Mouse (Mus musculus): ENCODE measurements around the gene Lce3c. TPM values are rescaled to one million over a fixed set of nuclear protein-coding genes. Genes with fewer than 3 reads are reported as not detected.

Gene Lce3c
- polyA plus RNA-seq (2015; fragmentation: Nextera tagmentation; extraction: Ambion mirVana) = 5.1 TPM in 1 of 2 replicates, not detected in the other

GRCm38 (mm10) chr3:92944186-92944585, at the start of gene Lce3c:
Gene Lce3c (plus strand): TSS chr3:92944486.

DNA sequence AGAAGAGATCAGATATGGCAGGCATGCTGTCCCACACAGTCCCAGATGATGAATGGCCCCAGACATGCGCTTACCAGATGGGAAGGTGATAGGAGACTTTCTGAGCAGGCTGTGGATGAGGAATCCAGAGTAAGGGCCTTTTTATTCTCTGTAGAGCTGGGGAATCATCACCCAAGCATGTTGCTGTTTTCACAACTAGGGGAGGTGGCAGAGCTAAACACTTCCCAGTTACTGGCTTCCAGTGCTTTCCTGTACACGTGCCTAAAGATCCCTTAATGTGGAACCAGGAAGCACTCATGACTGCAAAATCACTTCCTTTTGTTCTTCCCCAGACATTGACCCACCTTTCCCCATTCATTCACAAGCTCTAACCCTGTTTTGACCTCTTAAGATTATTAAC, 18.2 kb upstream of the Lce3c start, which contains the start of gene Lce3a:
Lce3a (minus strand) TSS at position 101 of the 400 bp plus-strand sequence.

GRCm38 (mm10) chr3:92932679-92933078, 11.6 kb upstream of the Lce3c start, which contains the start of gene Lce3b:
Gene Lce3b (plus strand): TSS chr3:92932979.

GRCm38 (mm10) chr3:92957090-92957489, 12.8 kb downstream of the Lce3c start, which contains the start of gene Lce3d:
Gene Lce3d (plus strand): TSS chr3:92957390.

DNA sequence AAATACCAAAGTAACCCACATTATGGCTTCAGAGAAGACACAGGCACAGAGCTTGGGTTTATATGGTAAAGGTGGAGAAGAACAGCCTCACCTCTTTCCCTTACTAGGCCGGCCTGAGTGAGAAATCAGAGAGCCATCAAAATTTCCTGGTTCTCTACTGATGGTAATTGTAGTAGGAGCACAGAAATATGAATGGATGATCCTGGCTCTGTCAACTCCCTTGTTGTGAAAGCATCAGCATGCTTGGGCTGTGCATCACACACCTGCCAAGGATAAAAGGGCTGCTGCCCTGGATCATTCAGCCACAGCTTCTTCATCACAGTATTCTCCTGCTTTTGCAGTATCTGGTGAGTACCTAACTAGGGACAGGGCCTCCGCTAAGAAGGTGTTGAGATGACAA, 22.5 kb downstream of the Lce3c start, which contains the start of gene Lce3e:
Lce3e (plus strand) TSS at position 301 of the 400 bp plus-strand sequence.

GRCm38 (mm10) chr3:92991926-92992325, 47.6 kb downstream of the Lce3c start, which contains the start of gene Lce3f:
Gene Lce3f (plus strand): TSS chr3:92992226.

Other genes starting within 250 kb of the Lce3c start
- gene Lce1e, start 235.4 kb upstream of the Lce3c start, polyA plus RNA-seq (2015; fragmentation: Nextera tagmentation; extraction: Ambion mirVana) = 1.1 TPM in 1 of 2 replicates, not detected in the other
- gene Lce1f, start 224.1 kb upstream of the Lce3c start, polyA plus RNA-seq (2015; fragmentation: Nextera tagmentation; extraction: Ambion mirVana) = 1.1 TPM in 1 of 2 replicates, not detected in the other
- gene Gm38119, start 205.4 kb upstream of the Lce3c start, polyA plus RNA-seq (2015; fragmentation: Nextera tagmentation; extraction: Ambion mirVana) = not detected in 2 replicates
- gene Lce1g, start 192.1 kb upstream of the Lce3c start, polyA plus RNA-seq (2015; fragmentation: Nextera tagmentation; extraction: Ambion mirVana) = not detected in 2 replicates
- gene Lce1h, start 179.4 kb upstream of the Lce3c start, polyA plus RNA-seq (2015; fragmentation: Nextera tagmentation; extraction: Ambion mirVana) = 0.93 TPM in 1 of 2 replicates, not detected in the other
- not detected in 2 replicates for gene Lce1i, start 165.6 kb upstream of the Lce3c start, polyA plus RNA-seq (2015; fragmentation: Nextera tagmentation; extraction: Ambion mirVana)
- gene Lce1j, start 154.0 kb upstream of the Lce3c start, polyA plus RNA-seq (2015; fragmentation: Nextera tagmentation; extraction: Ambion mirVana) = 0.61 TPM in 1 of 2 replicates, not detected in the other
- gene Lce1k, start 136.6 kb upstream of the Lce3c start, polyA plus RNA-seq (2015; fragmentation: Nextera tagmentation; extraction: Ambion mirVana) = not detected in 2 replicates
- 0.09 TPM in 1 of 2 replicates, not detected in the other for gene Kprp, start 117.2 kb upstream of the Lce3c start, polyA plus RNA-seq (2015; fragmentation: Nextera tagmentation; extraction: Ambion mirVana)
- 1.2 TPM in 1 of 2 replicates, not detected in the other for gene Lce1l, start 93.2 kb upstream of the Lce3c start, polyA plus RNA-seq (2015; fragmentation: Nextera tagmentation; extraction: Ambion mirVana)
- 0.24 TPM in 1 of 2 replicates, not detected in the other for gene 2310050C09Rik, start 74.3 kb upstream of the Lce3c start, polyA plus RNA-seq (2015; fragmentation: Nextera tagmentation; extraction: Ambion mirVana)
- 1.8 TPM in 1 of 2 replicates, not detected in the other for gene Lce3a, start 18.3 kb upstream of the Lce3c start, polyA plus RNA-seq (2015; fragmentation: Nextera tagmentation; extraction: Ambion mirVana)
- 1.2 TPM in 1 of 2 replicates, not detected in the other for gene Lce3b, start 11.5 kb upstream of the Lce3c start, polyA plus RNA-seq (2015; fragmentation: Nextera tagmentation; extraction: Ambion mirVana)
- not detected in 2 replicates for gene Lce3d, start 12.9 kb downstream of the Lce3c start, polyA plus RNA-seq (2015; fragmentation: Nextera tagmentation; extraction: Ambion mirVana)
- gene Lce3e, start 22.6 kb downstream of the Lce3c start, polyA plus RNA-seq (2015; fragmentation: Nextera tagmentation; extraction: Ambion mirVana) = 2.8 TPM in 1 of 2 replicates, not detected in the other
- 0.76 and 3.7 TPM in 2 replicates for gene Lce3f, start 47.7 kb downstream of the Lce3c start, polyA plus RNA-seq (2015; fragmentation: Nextera tagmentation; extraction: Ambion mirVana)
- gene Crct1, start 71.2 kb downstream of the Lce3c start, polyA plus RNA-seq (2015; fragmentation: Nextera tagmentation; extraction: Ambion mirVana) = 5.8 TPM in 1 of 2 replicates, not detected in the other
- 0.82 TPM in 1 of 2 replicates, not detected in the other for gene Lce1m, start 74.6 kb downstream of the Lce3c start, polyA plus RNA-seq (2015; fragmentation: Nextera tagmentation; extraction: Ambion mirVana)
- not detected in 2 replicates for gene Gm4858, start 124.3 kb downstream of the Lce3c start, polyA plus RNA-seq (2015; fragmentation: Nextera tagmentation; extraction: Ambion mirVana)
- gene Crnn, start 200.3 kb downstream of the Lce3c start, polyA plus RNA-seq (2015; fragmentation: Nextera tagmentation; extraction: Ambion mirVana) = not detected in 2 replicates